In the genomic region with DNA sequence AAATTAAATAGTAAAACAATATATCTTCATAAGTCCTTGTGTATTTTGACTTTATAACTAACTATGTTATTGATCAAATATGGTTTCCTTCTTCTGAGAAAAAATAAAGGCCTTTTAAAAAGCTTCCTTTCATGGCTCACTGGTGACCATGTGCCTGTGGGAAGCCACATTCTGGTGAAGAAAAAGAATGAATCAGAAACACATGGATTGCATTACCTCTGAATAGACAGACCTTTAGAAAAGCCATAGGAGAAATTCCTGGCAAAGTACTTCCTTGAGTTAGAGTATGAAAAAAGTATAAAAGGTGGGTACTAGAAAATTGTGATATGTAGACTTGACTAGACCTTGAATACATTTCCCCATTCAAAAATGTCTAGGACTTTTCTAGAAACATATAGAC, we compare ENCODE assay signal across 16 mouse cellular contexts.
"Had no signal": no experiment of that assay in that cellular context is flagged by ENCODE, and none has a peak within 500 bp of the region (broad histone marks: within the 10 kb centered on the region; RNA-seq: fewer than 3 reads in every experiment).

No protein-coding gene starts in this region.

- H3K4me3 ChIP-seq: lung, embryonic 15.5 days; megakaryocyte, embryonic 14.5 days; midbrain, embryonic 13.5 days; midbrain, embryonic 15.5 days; neural tube, embryonic 12.5 days; stomach, embryonic 15.5 days had no signal

- H3K27ac ChIP-seq: lung, embryonic 15.5 days; macrophage; midbrain, embryonic 13.5 days; midbrain, embryonic 15.5 days; neural tube, embryonic 12.5 days; stomach, embryonic 15.5 days had no signal

- H3K9ac ChIP-seq: lung, embryonic 15.5 days; midbrain, embryonic 13.5 days; midbrain, embryonic 15.5 days; neural tube, embryonic 12.5 days; stomach, embryonic 15.5 days had no signal

- H3K36me3 ChIP-seq: lung, embryonic 15.5 days; midbrain, embryonic 13.5 days; midbrain, embryonic 15.5 days; neural tube, embryonic 12.5 days; stomach, embryonic 15.5 days had no signal

- H3K27me3 ChIP-seq: lung, embryonic 15.5 days; megakaryocyte, embryonic 14.5 days; midbrain, embryonic 13.5 days; midbrain, embryonic 15.5 days; neural tube, embryonic 12.5 days; stomach, embryonic 15.5 days had no signal

- ATAC-seq: lung, postnatal 0 days; midbrain, embryonic 13.5 days; midbrain, embryonic 15.5 days had no signal

- H3K4me2 ChIP-seq: lung, embryonic 15.5 days; midbrain, embryonic 11.5 days; midbrain, embryonic 13.5 days; midbrain, embryonic 15.5 days; neural tube, embryonic 12.5 days; stomach, embryonic 15.5 days had no signal

- H3K4me1 ChIP-seq: megakaryocyte, embryonic 14.5 days; midbrain, embryonic 13.5 days; midbrain, embryonic 15.5 days; neural tube, embryonic 12.5 days; stomach, embryonic 15.5 days had no signal

- H3K9me3 ChIP-seq: lung, embryonic 15.5 days; megakaryocyte, embryonic 14.5 days; midbrain, embryonic 13.5 days; midbrain, embryonic 15.5 days; neural tube, embryonic 12.5 days; stomach, embryonic 15.5 days had no signal

- DNase-seq: lung, adult 2 months; lung, postnatal 14 days; lung, postnatal 36 days; right cerebral cortex, postnatal 14 days; thymus, adult 18-20 months; thymus, postnatal 14 days; thymus, postnatal 36 days had no signal
